Mouse (Mus musculus): ENCODE data around the gene Tpgs1.
A peak's percentile ranks its signal among the peaks of the same experiment; 100 is the strongest.

The Tpgs1 gene

DNA sequence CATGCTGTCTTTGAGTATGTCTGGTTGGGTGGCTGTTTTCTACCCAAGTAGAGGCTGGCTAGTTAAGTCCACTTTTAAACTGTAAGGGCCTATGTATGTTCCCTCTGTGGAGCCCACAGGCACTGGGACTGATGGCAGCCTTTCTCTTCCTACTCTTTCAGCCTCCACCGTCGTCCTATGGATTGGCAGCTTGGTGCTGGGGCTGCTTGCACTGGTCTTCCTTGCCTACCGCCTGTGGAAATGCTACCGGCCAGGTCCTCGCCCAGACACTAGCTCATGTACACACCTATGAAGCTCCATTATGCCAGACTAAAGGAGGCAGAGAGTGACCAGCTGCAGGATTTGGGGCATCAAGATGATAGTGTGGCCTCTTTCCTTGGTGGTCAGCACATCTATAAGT lies 1.1 kb upstream of the Tpgs1 start:
- DNase-seq (ENCODE audit: low spot score), result no peak

DNA sequence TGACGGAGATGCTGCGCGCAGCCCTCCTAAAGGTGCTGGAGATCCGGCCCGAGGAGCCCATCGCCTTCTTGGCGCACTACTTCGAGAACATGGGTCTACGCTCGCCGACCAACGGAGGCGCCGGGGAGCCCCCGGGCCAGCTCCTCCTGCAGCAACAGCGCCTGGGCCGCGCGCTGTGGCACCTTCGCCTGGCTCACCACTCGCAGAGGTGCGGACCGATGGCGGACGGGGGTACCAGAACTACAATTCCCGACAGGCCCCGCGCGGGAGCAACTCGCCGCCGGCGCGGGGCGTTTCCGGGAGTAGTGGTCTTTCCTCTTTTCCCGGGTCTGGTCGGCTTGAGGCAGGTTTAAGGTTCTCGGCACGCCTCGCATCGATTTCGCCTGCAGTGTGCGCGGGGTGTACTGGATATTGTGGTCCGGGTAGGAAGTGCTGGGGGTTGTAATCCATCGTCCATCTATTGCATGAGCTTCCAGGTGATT lies 448 bp downstream of the Tpgs1 start:
- DNase-seq (ENCODE audit: low spot score), result peak; percentile 87

DNA sequence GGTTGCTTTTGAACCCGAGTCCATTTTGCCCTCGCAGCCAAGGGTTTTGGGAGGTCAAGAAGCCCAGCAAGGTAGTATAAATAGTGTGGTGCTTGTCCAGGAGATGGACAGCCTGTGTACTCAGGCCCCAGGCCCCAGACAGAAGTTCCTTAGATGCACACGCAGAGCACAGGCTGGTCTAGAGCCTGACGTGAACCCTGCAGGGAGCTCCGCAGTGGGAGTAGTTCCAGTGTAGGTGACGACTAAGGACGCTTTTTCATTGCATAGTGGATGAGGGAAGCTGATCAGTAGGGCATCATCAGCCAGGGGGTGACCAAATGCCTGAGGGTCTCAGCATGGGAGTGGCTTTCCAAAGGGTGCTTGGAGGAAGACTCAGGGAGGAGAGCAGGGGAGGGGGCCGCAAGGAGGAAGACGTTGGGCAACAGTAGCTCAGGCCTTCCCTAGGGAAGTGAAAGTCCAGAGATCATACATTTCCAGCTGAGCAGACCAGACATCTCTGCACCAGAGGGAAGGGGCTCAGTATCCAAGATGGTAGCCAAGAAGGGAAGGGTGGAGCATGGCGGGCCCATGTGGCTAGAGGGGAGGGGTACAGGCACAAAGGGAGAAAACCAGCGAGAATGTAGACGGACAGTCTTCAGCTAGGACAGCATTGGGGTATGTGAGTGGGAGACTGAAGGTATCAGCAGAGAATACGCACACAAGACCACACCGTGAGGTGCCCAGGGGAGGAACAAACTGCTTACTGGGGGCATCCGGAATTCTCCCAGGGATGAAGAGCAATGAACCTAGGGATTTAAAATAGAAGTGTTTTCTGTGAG lies 1.1 kb downstream of the Tpgs1 start:
- no peak for DNase-seq (ENCODE audit: low spot score)

DNA sequence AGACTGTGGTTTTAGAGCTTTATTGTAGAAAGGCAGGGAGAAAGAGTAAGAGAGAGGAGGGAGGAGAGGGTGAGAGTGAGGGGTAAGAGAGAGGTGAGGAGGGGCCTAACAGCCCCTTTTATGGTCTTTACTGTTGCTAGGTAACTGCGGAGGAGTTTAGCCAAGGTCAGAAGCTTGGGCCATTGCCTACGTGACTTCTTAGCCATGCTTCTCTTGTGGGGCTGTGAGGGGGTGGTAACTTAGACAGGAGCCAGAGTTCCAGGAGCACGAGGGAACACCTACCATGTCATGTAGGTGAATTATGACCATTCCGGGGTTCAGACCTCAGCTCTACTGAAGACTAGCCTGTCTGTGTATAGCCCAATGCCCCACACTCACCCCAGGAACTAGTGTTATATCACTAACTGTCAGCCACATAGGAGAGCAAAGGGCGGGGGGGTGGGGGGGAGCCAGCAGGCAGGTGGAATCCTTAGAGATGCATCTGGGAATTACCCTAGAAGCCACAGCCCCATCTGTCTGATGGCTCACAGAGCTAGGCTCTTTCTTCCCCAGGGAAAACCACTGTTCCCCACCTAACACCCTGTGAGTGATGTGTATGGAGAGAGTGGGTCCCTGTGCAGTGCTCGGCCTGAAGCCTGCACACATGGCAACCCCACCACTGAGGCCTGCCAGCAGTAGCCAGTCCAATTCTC lies 2.4 kb downstream of the Tpgs1 start:
- no peak for DNase-seq (ENCODE audit: low spot score)

DNA sequence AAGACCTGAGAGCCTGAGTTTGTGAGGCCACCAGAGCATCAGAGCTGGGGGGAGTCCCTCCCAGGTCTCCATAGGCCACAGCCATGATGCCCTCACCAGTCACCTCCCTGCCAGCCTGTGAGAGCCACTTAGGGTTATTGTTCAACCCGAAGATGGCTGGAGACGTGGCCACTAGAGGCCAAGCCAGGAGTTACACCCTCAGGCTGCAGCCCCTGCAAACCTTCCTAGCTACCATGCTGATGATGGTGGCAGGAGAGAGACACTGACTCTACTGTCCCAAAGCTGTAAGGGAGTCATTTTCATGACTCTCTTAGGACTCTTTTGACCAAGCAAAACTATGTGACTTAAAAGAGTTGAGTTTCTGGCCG lies 2.9 kb downstream of the Tpgs1 start:
- no peak for DNase-seq (ENCODE audit: low spot score)

DNA sequence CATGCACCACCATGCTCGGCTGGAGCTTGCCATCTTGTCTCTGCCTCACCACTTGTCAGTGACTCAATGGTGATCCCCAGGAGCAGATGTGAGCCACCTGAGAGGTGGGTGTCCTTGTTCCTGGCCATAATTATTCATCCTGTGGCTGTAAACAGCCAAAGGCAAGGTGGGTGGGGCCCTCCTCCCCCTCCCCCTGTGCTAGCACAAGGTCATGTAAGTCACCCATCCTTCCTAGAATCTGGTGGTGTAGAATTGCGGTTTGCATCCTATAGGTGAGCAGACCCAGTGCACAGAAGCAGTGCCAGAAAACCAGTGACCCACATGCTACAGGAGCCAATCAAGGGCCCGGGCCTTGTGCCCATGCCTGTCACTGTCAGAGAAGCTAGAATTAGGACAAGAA lies 3.9 kb downstream of the Tpgs1 start:
- DNase-seq (ENCODE audit: low spot score), result no peak

DNA sequence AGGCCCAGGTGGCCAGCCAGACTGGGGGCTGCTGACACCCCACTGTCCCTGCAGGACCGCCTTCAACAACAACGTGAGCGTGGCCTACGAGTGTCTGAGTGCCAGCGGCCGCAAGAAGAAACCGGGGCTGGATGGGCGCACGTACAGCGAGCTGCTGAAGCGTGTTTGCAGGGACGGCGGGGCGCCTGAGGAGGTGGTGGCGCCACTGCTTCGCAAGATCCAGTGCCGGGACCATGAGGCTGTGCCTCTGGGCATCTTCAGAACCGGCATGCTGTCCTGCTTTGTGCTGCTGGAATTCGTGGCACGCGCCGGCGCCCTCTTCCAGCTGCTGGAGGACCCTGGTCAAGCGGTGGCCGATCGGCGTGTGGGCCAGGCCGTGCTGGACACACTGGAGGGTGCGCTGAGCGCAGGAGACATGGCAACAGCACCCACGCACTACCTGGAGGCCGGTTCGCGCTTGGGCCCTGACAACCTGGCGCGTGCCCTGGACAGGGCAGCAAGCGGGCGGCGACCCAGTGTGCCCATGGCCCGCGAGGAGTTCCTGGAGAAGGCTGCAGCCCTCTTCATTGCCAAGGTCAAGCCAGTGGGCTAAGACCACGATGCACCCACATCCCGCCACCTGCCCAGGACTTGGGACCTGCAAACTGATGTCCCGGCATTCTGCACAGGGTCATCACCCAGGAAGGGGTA lies 6.3 kb downstream of the Tpgs1 start:
- DNase-seq (ENCODE audit: low spot score), result no peak

DNA sequence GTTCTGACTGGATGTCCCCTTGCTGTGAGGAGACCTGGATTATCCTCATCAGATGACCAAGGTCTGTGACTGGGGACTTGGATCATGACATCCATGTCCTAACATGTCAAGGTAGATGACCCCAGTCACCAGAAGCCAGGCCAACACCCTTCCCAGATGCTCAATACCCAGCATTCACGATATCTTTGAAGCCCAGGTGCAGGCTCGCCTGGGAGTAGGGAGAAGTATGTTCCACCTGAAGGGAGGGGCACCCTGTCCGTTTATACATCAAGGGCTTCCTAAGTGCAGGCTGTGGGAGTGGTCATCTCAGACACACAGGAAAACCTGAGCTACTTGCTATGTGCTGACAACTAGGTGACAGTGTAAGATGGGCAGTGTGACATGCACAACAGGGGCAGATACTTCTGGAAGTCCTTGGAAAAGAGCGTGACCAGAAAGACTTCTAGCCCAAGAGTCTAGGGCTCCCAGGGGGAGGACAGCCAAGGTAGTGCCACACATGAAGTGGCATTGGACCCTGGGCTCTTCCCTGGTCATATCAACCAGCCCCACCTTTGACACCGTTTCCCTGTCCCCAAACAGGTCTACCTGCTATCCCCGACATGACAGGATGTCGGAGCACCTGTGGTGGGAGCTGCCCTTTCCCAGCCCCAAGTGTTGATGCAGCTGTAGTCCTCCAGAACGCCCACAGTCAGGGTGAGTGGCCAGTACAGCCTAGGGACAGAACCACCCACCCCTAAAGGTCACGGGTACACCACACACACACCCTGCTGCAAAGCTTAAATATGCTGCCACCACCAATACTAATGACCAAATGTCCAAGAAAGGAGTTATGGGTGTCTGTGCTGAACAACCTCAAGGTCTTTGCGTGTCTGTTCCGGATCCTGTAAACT lies 11.7 kb downstream of the Tpgs1 start:
- no peak for DNase-seq (ENCODE audit: low spot score)

DNA sequence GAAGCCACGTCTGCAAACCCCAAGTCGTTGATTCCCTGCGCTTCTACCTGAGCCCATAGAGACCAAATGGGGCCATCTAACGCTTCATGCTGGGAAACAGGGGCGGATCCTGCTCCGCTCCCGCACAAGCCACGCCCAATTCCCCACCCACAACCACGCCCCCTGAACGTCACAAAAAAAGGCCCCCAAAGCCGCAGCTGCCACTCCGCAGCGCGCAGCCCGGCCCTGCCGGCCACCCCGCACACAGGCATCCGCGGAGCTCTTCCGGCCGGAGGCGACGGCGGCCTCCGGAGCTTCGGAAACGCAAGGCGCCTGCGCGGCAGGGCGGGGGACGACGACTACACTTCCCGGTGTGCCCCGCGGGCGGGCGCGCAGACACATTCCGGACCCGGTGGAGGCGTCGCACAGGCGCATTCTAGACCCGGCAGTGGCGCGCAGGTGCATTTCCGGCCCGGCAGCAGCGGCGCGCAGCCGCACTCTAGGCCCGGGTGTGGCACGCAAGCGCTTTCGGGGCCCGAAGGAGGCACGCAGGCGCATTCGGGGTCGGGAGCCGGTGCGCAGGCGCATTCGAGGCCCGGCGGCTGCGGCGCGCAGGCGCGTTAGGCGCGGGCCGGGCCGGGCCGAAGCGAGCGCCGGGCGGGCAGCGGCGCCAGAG lies 12.5 kb downstream of the Tpgs1 start, which contains the start of gene Cdc34:
Gene Cdc34, plus strand, starts transcription at position 605 of the 655 bp plus-strand sequence.
- DNase-seq (ENCODE audit: low spot score), result peak; percentile 99

DNA sequence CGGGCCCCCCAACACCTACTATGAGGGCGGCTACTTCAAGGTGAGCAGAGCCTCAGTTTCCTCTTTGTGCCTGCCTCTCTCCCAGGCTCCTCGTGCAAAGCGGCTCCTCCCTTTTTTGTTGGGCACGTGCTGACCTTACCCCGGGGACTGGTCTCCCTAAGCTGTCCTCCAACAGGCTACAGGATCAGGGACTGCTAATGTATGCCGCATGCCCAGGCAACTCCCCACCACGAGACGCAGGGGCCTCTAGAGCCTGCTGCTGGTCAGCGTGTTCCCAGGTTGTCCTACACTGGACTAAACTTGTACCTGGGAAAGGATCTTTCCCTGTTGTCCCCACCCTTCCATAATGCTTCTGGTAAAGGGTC lies 13.4 kb downstream of the Tpgs1 start:
- DNase-seq (ENCODE audit: low spot score), result peak; percentile 62

DNA sequence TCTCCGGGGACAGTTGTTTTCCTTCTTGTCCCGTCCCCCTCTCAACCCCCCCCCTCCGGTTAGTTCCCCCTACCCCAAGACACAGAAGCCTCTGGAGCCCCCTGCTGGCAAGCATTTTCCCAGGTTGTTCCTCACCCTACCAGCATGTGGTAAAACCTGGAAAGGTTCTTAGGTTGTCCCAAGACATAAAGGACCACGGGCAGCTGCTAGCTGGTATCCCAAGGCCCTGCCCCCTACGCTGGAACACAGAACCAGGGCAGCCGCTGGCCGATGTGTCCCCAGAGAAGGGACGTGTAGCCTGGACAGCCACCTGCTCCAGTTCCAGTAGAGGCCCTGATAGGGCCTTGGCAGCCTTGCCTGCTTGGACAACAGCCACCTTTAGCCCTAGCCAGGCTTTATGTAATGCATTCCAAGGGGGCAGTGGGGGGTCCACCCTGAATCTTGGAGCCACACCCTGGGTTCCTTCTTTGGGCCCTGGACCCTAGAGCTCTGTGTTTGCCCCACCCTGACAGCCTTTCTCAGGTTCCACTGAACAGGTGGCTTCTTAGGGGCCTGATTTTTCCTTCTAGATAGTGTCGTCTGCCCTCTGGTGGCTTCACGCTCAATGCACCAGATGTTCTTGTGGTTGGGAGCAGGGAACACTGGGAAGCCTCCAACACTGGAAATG lies 13.9 kb downstream of the Tpgs1 start:
- DNase-seq (ENCODE audit: low spot score), result peak; percentile 84

DNA sequence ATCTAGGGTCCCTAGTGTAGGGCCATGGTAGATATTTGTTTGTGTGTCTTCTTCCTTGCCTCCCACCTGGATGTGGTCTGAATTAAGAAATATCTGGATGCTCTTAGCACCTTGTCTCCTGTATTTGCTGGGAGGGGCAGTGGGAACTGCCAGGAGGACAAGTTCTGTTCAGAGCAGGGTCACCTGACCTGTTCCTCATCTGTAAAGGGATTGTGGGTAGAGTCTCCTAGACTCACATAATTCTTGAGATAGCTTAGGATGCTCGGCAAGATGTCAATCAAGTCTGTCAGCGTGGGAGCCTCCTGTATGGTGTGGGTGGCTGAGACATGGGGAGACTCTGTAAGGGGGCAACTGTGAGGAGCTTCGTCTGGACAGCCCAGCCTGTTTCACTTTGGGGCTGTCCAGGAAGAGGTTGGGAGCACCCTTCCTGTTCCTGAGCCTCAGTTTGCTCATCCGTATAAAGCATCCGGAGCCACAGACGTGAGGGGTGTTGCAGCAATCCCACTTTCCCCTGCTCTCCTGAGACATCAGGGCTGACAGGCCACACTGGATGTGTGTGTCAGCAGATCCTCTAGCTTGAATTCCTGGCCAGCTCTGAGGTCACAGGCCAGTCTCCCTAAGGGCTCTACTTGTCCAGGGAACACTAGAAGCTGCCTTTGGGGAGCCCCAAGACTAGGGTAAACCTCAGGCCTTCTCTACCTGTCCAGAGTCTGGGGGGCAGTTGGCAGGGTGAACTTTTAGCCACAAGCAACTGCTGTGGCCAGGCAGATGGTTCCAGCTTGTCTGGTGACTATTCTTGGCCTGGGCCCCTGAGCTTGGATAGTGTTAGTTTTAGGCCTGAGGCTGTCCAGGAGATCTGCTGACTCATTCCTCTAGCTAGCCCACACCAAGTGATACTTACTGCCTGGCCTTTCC lies 14.8 kb downstream of the Tpgs1 start:
- DNase-seq (ENCODE audit: low spot score), result no peak

DNA sequence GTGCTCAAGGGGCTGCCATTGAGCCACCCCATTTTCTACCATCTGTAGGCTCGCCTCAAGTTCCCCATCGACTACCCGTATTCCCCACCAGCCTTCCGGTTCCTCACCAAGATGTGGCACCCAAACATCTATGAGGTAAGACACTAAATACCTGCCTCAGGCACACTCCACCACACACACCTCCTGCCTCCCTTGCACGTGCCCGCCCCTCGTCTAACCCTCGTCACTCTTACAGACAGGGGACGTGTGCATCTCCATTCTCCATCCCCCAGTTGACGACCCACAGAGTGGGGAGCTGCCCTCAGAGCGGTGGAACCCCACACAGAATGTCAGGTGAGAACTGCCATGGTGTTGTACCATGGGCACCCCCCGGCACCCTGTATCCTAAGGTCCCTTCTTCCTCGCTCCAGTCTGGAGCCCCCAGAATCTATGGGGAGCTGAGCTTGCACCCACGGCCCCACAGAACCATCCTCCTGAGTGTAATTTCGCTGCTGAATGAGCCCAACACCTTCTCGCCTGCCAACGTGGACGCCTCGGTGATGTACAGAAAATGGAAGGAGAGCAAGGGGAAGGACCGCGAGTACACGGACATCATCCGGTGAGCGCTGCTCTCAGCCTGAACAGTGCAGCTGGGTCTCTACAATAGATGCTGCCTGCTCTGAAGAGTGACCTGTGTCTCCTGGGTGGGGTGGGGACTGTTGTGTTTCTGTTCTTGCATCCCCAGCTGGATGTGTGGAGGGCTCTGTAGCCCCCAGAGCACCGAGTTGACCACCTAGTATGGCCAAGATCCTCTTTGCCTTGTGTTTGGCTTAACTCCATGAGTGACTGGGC lies 15.8 kb downstream of the Tpgs1 start:
- no peak for DNase-seq (ENCODE audit: low spot score)

DNA sequence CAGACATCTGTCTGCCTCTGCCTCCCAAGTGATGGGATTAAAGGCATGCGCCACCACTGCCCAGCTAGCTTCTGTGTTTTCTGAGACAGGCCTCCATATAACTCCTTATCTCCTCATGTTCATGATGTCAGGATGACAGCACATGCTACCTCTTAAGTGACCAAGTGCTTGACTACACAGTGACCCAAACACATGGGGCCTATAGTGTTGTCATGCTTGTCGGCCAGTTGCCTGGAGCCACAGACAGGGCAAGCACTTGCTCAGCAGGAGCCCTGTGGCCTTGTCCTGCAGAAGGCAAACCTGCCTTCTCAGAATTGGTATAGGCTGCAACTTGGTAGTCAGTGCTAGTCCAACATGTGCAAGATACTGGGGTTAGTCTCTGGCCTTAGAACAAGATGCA lies 17.1 kb downstream of the Tpgs1 start:
- no peak for DNase-seq (ENCODE audit: low spot score)

DNA sequence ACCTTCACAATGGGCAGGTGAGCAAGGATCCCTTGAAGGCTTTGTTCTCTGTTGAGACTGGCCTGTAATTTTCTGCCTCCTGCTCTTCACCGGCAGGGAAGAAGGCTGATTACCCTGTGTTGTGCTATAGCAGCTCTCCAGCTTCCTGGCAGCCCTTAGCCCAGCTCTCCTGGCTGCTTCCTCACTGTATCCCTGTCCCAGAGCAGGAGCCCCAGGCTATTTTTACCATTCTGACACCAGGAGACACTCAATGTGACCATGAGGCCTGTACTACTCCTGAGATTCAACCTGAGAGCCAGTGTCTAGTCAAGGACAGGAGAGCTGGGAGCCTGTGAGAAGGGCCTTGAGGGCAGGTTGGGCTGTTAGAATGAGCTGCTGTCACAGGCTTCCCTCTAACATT lies 17.5 kb downstream of the Tpgs1 start:
- no peak for DNase-seq (ENCODE audit: low spot score)

DNA sequence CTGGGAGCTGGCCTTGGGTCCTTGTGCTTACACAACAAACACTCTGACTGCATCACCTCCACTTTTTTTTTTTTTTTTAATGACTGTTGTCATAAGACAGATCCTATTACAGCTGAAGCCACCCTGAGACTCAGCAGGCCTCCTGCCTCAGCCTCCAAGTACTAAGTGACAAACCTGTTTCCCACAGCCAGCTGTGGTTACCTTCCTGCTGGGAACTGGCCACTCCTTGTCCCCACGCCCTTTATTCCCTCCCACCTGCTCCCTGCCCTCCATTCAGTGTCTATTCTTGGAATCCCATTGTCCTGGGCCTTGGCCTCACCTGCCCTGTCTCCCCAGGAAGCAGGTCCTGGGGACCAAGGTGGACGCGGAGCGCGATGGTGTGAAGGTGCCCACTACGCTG lies 18.3 kb downstream of the Tpgs1 start:
- no peak for DNase-seq (ENCODE audit: low spot score)

DNA sequence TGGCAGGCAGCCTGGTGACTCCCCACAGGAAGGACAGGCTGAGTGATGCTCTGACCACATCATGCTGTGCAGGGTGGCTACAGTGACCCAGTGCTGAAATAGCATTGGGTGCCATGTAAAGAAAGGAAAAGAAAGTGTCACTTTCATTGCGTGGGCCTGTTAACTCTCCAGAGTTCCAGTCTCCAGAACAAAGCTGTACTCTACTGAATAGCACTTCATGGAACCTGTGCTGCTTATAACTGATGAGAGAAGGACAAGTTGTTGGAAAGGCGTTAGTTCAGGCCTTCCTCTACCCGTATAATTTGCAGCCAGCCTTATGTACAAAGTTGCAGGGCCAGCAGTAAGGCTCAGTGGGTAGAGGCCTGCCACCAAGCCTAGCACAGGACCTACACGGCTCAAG lies 19.6 kb downstream of the Tpgs1 start, which contains the start of gene Gzmm:
Gene Gzmm, plus strand, starts transcription at position 301 of the 400 bp plus-strand sequence.
- DNase-seq (ENCODE audit: low spot score), result no peak

DNA sequence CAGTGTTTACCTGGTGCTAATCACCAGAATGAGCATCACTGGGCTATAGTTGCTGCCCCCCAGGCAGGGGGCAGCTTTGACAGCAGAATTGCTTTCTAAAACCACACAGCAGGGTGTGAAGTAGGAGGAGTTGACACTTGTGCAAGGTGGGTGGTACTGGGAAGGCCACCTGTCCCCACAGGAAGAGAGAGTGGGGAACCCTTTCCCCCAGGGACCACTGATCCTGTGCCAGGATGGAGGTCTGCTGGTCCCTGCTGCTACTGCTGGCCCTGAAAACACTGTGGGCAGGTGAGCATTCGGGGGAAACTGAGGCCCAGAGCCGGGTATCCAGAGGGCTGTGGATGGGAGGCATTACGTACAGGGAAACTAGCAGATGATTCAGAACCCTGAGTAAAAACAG lies 20.0 kb downstream of the Tpgs1 start:
- no peak for DNase-seq (ENCODE audit: low spot score)

All from testis, postnatal 10 days (tissue).